Mouse (Mus musculus): ENCODE results near the gene Rgs13. TPM values are rescaled to one million over a fixed set of nuclear protein-coding genes. Genes with fewer than 3 reads are reported as not detected.

Gene Rgs13
- polyA plus RNA-seq, 1 experiment from 2014 or later, result not detected

- no peaks in the 10 kb centered on the region for H3K36me3 ChIP-seq (ENCODE audit: control insufficient read depth, insufficient read depth, low read length)
- no peaks in the 10 kb centered on the region for H3K27me3 ChIP-seq (ENCODE audit: control insufficient read depth, insufficient read depth, low read length)
- H3K27ac ChIP-seq (ENCODE audit: low read depth, low read length), result no peak overlapping the region
- no peak overlapping the region for H3K4me2 ChIP-seq (replicated peaks; ENCODE audit: low read depth, low read length)
- no peaks in the 10 kb centered on the region for H3K4me1 ChIP-seq (ENCODE audit: control insufficient read depth, insufficient read depth, low read length)
- ATAC-seq (ENCODE audit: low FRiP score, low TSS enrichment), result no peak
- H3K9me3 ChIP-seq (ENCODE audit: control insufficient read depth, low read length), result no peaks in the 10 kb centered on the region
- no peak overlapping the region for H3K9ac ChIP-seq (ENCODE audit: low read depth, low read length)
- no peak overlapping the region for H3K4me3 ChIP-seq (ENCODE audit: low read length)
- WGBS, result 82% methylated on average over 7 of the region's 7 CpGs
Observed at GRCm38 (mm10) chr1:144127965-144128364, 49.2 kb downstream of the Rgs13 start.

GRCm38 (mm10) chr1:144120042-144120441 lies 57.1 kb downstream of the Rgs13 start:
- H3K27me3 ChIP-seq (ENCODE audit: control insufficient read depth, insufficient read depth, low read length), result no peaks in the 10 kb centered on the region
- H3K36me3 ChIP-seq (ENCODE audit: control insufficient read depth, insufficient read depth, low read length), result no peaks in the 10 kb centered on the region
- H3K27ac ChIP-seq (ENCODE audit: low read depth, low read length), result no peak overlapping the region
- no peak for ATAC-seq (ENCODE audit: low FRiP score, low TSS enrichment)
- H3K4me3 ChIP-seq (ENCODE audit: low read length), result no peak overlapping the region
- no peaks in the 10 kb centered on the region for H3K4me1 ChIP-seq (ENCODE audit: control insufficient read depth, insufficient read depth, low read length)
- no peak overlapping the region for H3K9ac ChIP-seq (ENCODE audit: low read depth, low read length)
- H3K4me2 ChIP-seq (replicated peaks; ENCODE audit: low read depth, low read length), result no peak overlapping the region
- H3K9me3 ChIP-seq (ENCODE audit: control insufficient read depth, low read length), result no peaks in the 10 kb centered on the region
- 91% methylated on average over 4 of the region's 4 CpGs for WGBS

- H3K4me3 ChIP-seq (ENCODE audit: low read length), result no peak overlapping the region
- H3K27me3 ChIP-seq (ENCODE audit: control insufficient read depth, insufficient read depth, low read length), result no peaks in the 10 kb centered on the region
- WGBS, result 69% methylated on average over 2 of the region's 2 CpGs
- no peak overlapping the region for H3K27ac ChIP-seq (ENCODE audit: low read depth, low read length)
- ATAC-seq (ENCODE audit: low FRiP score, low TSS enrichment), result no peak
- H3K9me3 ChIP-seq (ENCODE audit: control insufficient read depth, low read length), result no peaks in the 10 kb centered on the region
- H3K4me2 ChIP-seq (replicated peaks; ENCODE audit: low read depth, low read length), result no peak overlapping the region
- no peaks in the 10 kb centered on the region for H3K4me1 ChIP-seq (ENCODE audit: control insufficient read depth, insufficient read depth, low read length)
- H3K9ac ChIP-seq (ENCODE audit: low read depth, low read length), result no peak overlapping the region
- H3K36me3 ChIP-seq (ENCODE audit: control insufficient read depth, insufficient read depth, low read length), result no peaks in the 10 kb centered on the region
Observed at GRCm38 (mm10) chr1:144119456-144119855, 57.7 kb downstream of the Rgs13 start.

- Histone ChIP-seq H3K4me3 (ENCODE audit: low read length) (no peak overlapping the region), H3K4me2 (replicated peaks; ENCODE audit: low read depth, low read length) (no peak overlapping the region), H3K9ac (ENCODE audit: low read depth, low read length) (no peak overlapping the region), H3K36me3 (ENCODE audit: control insufficient read depth, insufficient read depth, low read length) (no peaks in the 10 kb centered on the region), H3K27me3 (ENCODE audit: control insufficient read depth, insufficient read depth, low read length) (no peaks in the 10 kb centered on the region), H3K4me1 (ENCODE audit: control insufficient read depth, insufficient read depth, low read length) (no peaks in the 10 kb centered on the region), H3K27ac (ENCODE audit: low read depth, low read length) (no peak overlapping the region), H3K9me3 (ENCODE audit: control insufficient read depth, low read length) (no peaks in the 10 kb centered on the region)
- 74% methylated on average over 6 of the region's 6 CpGs for whole genome bisulfite sequencing
- ATAC-seq (ENCODE audit: low FRiP score, low TSS enrichment), result no peak
Observed at GRCm38 (mm10) chr1:144115848-144116727, 61.1 kb downstream of the Rgs13 start.

GRCm38 (mm10) chr1:144113438-144114074 lies 63.6 kb downstream of the Rgs13 start:
- Histone ChIP-seq H3K27me3 (ENCODE audit: control insufficient read depth, insufficient read depth, low read length) (no peaks in the 10 kb centered on the region), H3K27ac (ENCODE audit: low read depth, low read length) (no peak overlapping the region), H3K4me1 (ENCODE audit: control insufficient read depth, insufficient read depth, low read length) (no peaks in the 10 kb centered on the region), H3K4me2 (replicated peaks; ENCODE audit: low read depth, low read length) (no peak overlapping the region), H3K9ac (ENCODE audit: low read depth, low read length) (no peak overlapping the region), H3K36me3 (ENCODE audit: control insufficient read depth, insufficient read depth, low read length) (no peaks in the 10 kb centered on the region), H3K9me3 (ENCODE audit: control insufficient read depth, low read length) (no peaks in the 10 kb centered on the region), H3K4me3 (ENCODE audit: low read length) (no peak overlapping the region)
- WGBS, result 74% methylated on average over 6 of the region's 6 CpGs
- no peak; the same call in 1 of the 2 replicates for ATAC-seq (ENCODE audit: low FRiP score, low TSS enrichment)

- H3K4me3 ChIP-seq (ENCODE audit: low read length), result no peak overlapping the region
- no peaks in the 10 kb centered on the region for H3K9me3 ChIP-seq (ENCODE audit: control insufficient read depth, low read length)
- no peaks in the 10 kb centered on the region for H3K4me1 ChIP-seq (ENCODE audit: control insufficient read depth, insufficient read depth, low read length)
- no peak overlapping the region for H3K27ac ChIP-seq (ENCODE audit: low read depth, low read length)
- H3K9ac ChIP-seq (ENCODE audit: low read depth, low read length), result no peak overlapping the region
- ATAC-seq (ENCODE audit: low FRiP score, low TSS enrichment), result no peak
- 58% methylated on average over 2 of the region's 2 CpGs for WGBS
- H3K27me3 ChIP-seq (ENCODE audit: control insufficient read depth, insufficient read depth, low read length), result no peaks in the 10 kb centered on the region
- no peaks in the 10 kb centered on the region for H3K36me3 ChIP-seq (ENCODE audit: control insufficient read depth, insufficient read depth, low read length)
- no peak overlapping the region for H3K4me2 ChIP-seq (replicated peaks; ENCODE audit: low read depth, low read length)
Observed at GRCm38 (mm10) chr1:144112946-144113345, 64.2 kb downstream of the Rgs13 start.

GRCm38 (mm10) chr1:144098587-144099258 lies 78.4 kb downstream of the Rgs13 start:
- no peak for ATAC-seq (ENCODE audit: low FRiP score, low TSS enrichment)
- 67% methylated on average over 1 of the region's 1 CpGs for WGBS

GRCm38 (mm10) chr1:144090410-144090809 lies 86.8 kb downstream of the Rgs13 start:
- no peak for ATAC-seq (ENCODE audit: low FRiP score, low TSS enrichment)
- Histone ChIP-seq H3K36me3 (ENCODE audit: control insufficient read depth, insufficient read depth, low read length) (no peaks in the 10 kb centered on the region), H3K4me2 (replicated peaks; ENCODE audit: low read depth, low read length) (no peak overlapping the region), H3K4me1 (ENCODE audit: control insufficient read depth, insufficient read depth, low read length) (no peaks in the 10 kb centered on the region), H3K27me3 (ENCODE audit: control insufficient read depth, insufficient read depth, low read length) (no peaks in the 10 kb centered on the region), H3K4me3 (ENCODE audit: low read length) (no peak overlapping the region), H3K27ac (ENCODE audit: low read depth, low read length) (no peak overlapping the region), H3K9ac (ENCODE audit: low read depth, low read length) (no peak overlapping the region), H3K9me3 (ENCODE audit: control insufficient read depth, low read length) (no peaks in the 10 kb centered on the region)
- 94% methylated on average over 1 of the region's 1 CpGs for WGBS

More at GRCm38 (mm10) chr1:144098587-144099258, 78.4 kb downstream of the Rgs13 start:
- Histone ChIP-seq H3K4me1 (ENCODE audit: control insufficient read depth, insufficient read depth, low read length) (no peaks in the 10 kb centered on the region), H3K4me3 (ENCODE audit: low read length) (no peak overlapping the region), H3K4me2 (replicated peaks; ENCODE audit: low read depth, low read length) (no peak overlapping the region), H3K36me3 (ENCODE audit: control insufficient read depth, insufficient read depth, low read length) (no peaks in the 10 kb centered on the region), H3K9me3 (ENCODE audit: control insufficient read depth, low read length) (no peaks in the 10 kb centered on the region), H3K27ac (ENCODE audit: low read depth, low read length) (no peak overlapping the region), H3K27me3 (ENCODE audit: control insufficient read depth, insufficient read depth, low read length) (no peaks in the 10 kb centered on the region), H3K9ac (ENCODE audit: low read depth, low read length) (no peak overlapping the region)
